36 mouse cellular contexts compared by ENCODE assay signal in genomic region chr8:121551065-121551985, GRCm38 (mm10). TPM values are rescaled to one million over a fixed set of nuclear protein-coding genes. Genes with fewer than 3 reads are reported as not detected.
DNase-seq lines count a peak whose midpoint lies in the region; ATAC-seq lines count a peak whose summit lies in the region.
"Had no signal": no experiment of that assay in that cellular context is flagged by ENCODE, and none has a peak within 500 bp of the region (broad histone marks: within the 10 kb centered on the region; RNA-seq: fewer than 3 reads in every experiment).

No protein-coding gene starts in this region.

- no peaks in the 10 kb centered on the region for H3K27me3 ChIP-seq in forebrain, embryonic 10.5 days (ENCODE audit: poor library complexity, severe bottlenecking)
- H3K27me3 ChIP-seq: embryonic facial prominence, embryonic 15.5 days; forebrain, embryonic 15.5 days; hindbrain, embryonic 13.5 days; neural tube, embryonic 13.5 days; stomach, embryonic 15.5 days had no signal

- ATAC-seq in monocyte, adult 5-6 weeks (replicated peaks; ENCODE audit: insufficient number of reproducible peaks, low FRiP score, low TSS enrichment, poor library complexity, severe bottlenecking) = no peak
- ATAC-seq: forebrain, embryonic 15.5 days; intestine, embryonic 16.5 days; midbrain, embryonic 16.5 days had no signal

- no peak overlapping the region for H3K4me3 ChIP-seq in forebrain, embryonic 10.5 days
- H3K4me3 ChIP-seq: embryonic facial prominence, embryonic 10.5 days; embryonic facial prominence, embryonic 15.5 days; forebrain, embryonic 15.5 days; heart, embryonic 10.5 days; hindbrain, embryonic 13.5 days; myocyte; neural tube, embryonic 13.5 days; stomach, embryonic 15.5 days had no signal

- peak; percentile 88 for DNase-seq in gastrocnemius, adult 18-20 months (ENCODE audit: low spot score)
- no peak for DNase-seq in gastrocnemius, postnatal 4 days (ENCODE audit: low spot score in 2 of 2)
- peak; percentile 53 for DNase-seq in testis, postnatal 10 days (ENCODE audit: low spot score)
- no peak for DNase-seq in testis, postnatal 14 days (ENCODE audit: low spot score)
- peak; percentile 51 for DNase-seq in gastrocnemius, postnatal 10 days
- DNase-seq in forebrain, embryonic 10.5 days (ENCODE audit: extremely low spot score, low spot score) = no peak
- DNase-seq in natural killer cell, adult 2 months (ENCODE audit: low spot score in 2 of 2) = no peak
- DNase-seq: adrenal gland, postnatal 10 days; cerebellum, adult 11 months; cerebellum, postnatal 14 days; heart, postnatal 4 days; kidney, postnatal 14 days; layer of hippocampus, adult 9-11 months; liver; lung, adult 2 months; lung, postnatal 14 days; thymus, adult 18-20 months; thymus, postnatal 25 days had no signal

- H3K36me3 ChIP-seq in forebrain, embryonic 10.5 days (replicated peaks) = peaks cover 67% of the 10 kb centered on the region

- H3K4me1 ChIP-seq in forebrain, embryonic 10.5 days = peaks cover 4% of the 10 kb centered on the region; the same call in 1 of the 2 replicates
- H3K4me1 ChIP-seq: embryonic facial prominence, embryonic 15.5 days; forebrain, embryonic 15.5 days; hindbrain, embryonic 13.5 days; neural tube, embryonic 13.5 days; stomach, embryonic 15.5 days had no signal

- H3K9me3 ChIP-seq in forebrain, embryonic 10.5 days = no peaks in the 10 kb centered on the region
- H3K9me3 ChIP-seq: embryonic facial prominence, embryonic 10.5 days; embryonic facial prominence, embryonic 15.5 days; forebrain, embryonic 15.5 days; heart, embryonic 10.5 days; hindbrain, embryonic 13.5 days; neural tube, embryonic 13.5 days; stomach, embryonic 15.5 days had no signal

- no peak overlapping the region for H3K27ac ChIP-seq in forebrain, embryonic 10.5 days
- H3K27ac ChIP-seq: embryonic facial prominence, embryonic 10.5 days; embryonic facial prominence, embryonic 15.5 days; forebrain, embryonic 15.5 days; heart, embryonic 10.5 days; hindbrain, embryonic 13.5 days; liver, embryonic 14.5 days; neural tube, embryonic 13.5 days; stomach, embryonic 15.5 days had no signal

- 73% methylated on average over 24 of the region's 24 CpGs for WGBS in forebrain, embryonic 10.5 days

RNA-seq across cellular contexts. Expression of gene 1700018B08Rik, which starts 7.2 kb away (rescaled TPM):
- total RNA-seq in gastrocnemius, adult 18-20 months (2021) = not detected
- total RNA-seq in gastrocnemius, postnatal 4 days (2021) = not detected
- total RNA-seq in gastrocnemius, postnatal 10 days (2021) = not detected
- polyA plus RNA-seq in forebrain, embryonic 10.5 days (2016; fragmentation: Nextera tagmentation; extraction: Ambion mirVana) = not detected in 2 replicates
- total RNA-seq in monocyte, adult 5-6 weeks (2017) = not detected in 3 replicates
- total RNA-seq: adrenal gland, postnatal 10 days; heart, postnatal 4 days; left cerebral cortex, postnatal 10 days had no signal
- polyA plus RNA-seq: cortical plate, adult 2 months; embryonic facial prominence, embryonic 10.5 days; embryonic facial prominence, embryonic 15.5 days; forebrain, embryonic 15.5 days; frontal cortex, adult 2 months; heart, embryonic 10.5 days; heart, embryonic 16.5 days; hindbrain, embryonic 13.5 days; intestine, embryonic 16.5 days; kidney, embryonic 14.5 days; limb, embryonic 11.5 days; liver, embryonic 14.5 days; lung, adult 2 months; midbrain, embryonic 16.5 days; myocyte; neural tube, embryonic 13.5 days; stomach, embryonic 15.5 days had no signal

RNA-seq across cellular contexts. Expression of gene Fbxo31, which starts 27.3 kb away (rescaled TPM):
- total RNA-seq in gastrocnemius, adult 18-20 months (2021) = 100 to 1,000 TPM; 130 to 173 TPM
- total RNA-seq in gastrocnemius, postnatal 4 days (2021) = 10 to 100 TPM; 52.8 to 68.4 TPM
- total RNA-seq in gastrocnemius, postnatal 10 days (2021) = 10 to 100 TPM; 59.6 to 70.3 TPM
- polyA plus RNA-seq in forebrain, embryonic 10.5 days (2016; fragmentation: Nextera tagmentation; extraction: Ambion mirVana) = 13.1 and 14.8 TPM in 2 replicates
- total RNA-seq in monocyte, adult 5-6 weeks (2017) = 3.8 to 7.4 TPM (median 5.3 TPM) in 3 replicates

RNA-seq across cellular contexts. Expression of gene Map1lc3b, which starts 38.8 kb away (rescaled TPM):
- 100 to 1,000 TPM; 167 to 182 TPM for total RNA-seq in gastrocnemius, adult 18-20 months (2021)
- total RNA-seq in gastrocnemius, postnatal 4 days (2021) = 100 to 1,000 TPM; 104 to 105 TPM
- total RNA-seq in gastrocnemius, postnatal 10 days (2021) = 100 to 1,000 TPM; 101 to 106 TPM
- polyA plus RNA-seq in forebrain, embryonic 10.5 days (2016; fragmentation: Nextera tagmentation; extraction: Ambion mirVana) = 175 TPM in 2 replicates
- 141 to 166 TPM (median 161 TPM) in 3 replicates for total RNA-seq in monocyte, adult 5-6 weeks (2017)

Comparison
In these comparisons a context has a peak if more than half of its experiments do, and no peak if none do; other contexts are left out.
1. DNase-seq: peak in gastrocnemius, adult 18-20 months (single experiment), testis, postnatal 10 days (single experiment) and gastrocnemius, postnatal 10 days (single experiment); none in gastrocnemius, postnatal 4 days (0 of 2), testis, postnatal 14 days (single experiment), forebrain, embryonic 10.5 days (single experiment) and natural killer cell, adult 2 months (0 of 2).